Mouse (Mus musculus) cortical plate, adult 2 months (tissue): ENCODE measurements around the gene Il2rb. TPM values are rescaled to one million over a fixed set of nuclear protein-coding genes. Genes with fewer than 3 reads are reported as not detected.

Source experiments
- H3K27ac ChIP-seq: fragments of 200-500 bp; 2 replicates; pipeline ENCODE4 v1.5.1; 2012; ENCODE audit warnings: low read length, control low read depth, inconsistent platforms; ENCODE audit not compliant: insufficient read depth
- H3K4me1 ChIP-seq: fragments of 200-500 bp; 2 replicates; pipeline ENCODE4 v1.6.1; 2011; ENCODE audit warnings: low read length; ENCODE audit not compliant: control insufficient read depth, insufficient read depth
- H3K4me3 ChIP-seq: fragments of 200-500 bp; 2 replicates; pipeline ENCODE4 v1.5.1; 2011; ENCODE audit warnings: mild to moderate bottlenecking, low read length, control low read depth; ENCODE audit not compliant: insufficient read depth
- CTCF ChIP-seq: fragments of 200-500 bp; IDR thresholded peaks from 2 replicates; pipeline ENCODE4 v1.5.1; 2011; ENCODE audit warnings: mild to moderate bottlenecking, control low read depth, low read length; ENCODE audit not compliant: insufficient read depth; ENCODE audit errors: extremely low read depth
- POLR2A ChIP-seq: fragments of 200-500 bp; IDR thresholded peaks from 2 replicates; pipeline ENCODE4 v1.6.1; 2011; ENCODE audit warnings: mild to moderate bottlenecking, low read length, control low read depth; ENCODE audit not compliant: insufficient read depth; ENCODE audit errors: extremely low read depth
- polyA plus RNA-seq: library from polyadenylated mRNA; depleted of rRNA; stranded (reverse); fragments of >200 nt; gene quantifications from 2 replicates; pipeline ENCODE4 v1.2.3, GENCODE M21; 2012; rRNA removed

Gene Il2rb
- polyA plus RNA-seq, 1 experiment, result 0.29 TPM

DNA sequence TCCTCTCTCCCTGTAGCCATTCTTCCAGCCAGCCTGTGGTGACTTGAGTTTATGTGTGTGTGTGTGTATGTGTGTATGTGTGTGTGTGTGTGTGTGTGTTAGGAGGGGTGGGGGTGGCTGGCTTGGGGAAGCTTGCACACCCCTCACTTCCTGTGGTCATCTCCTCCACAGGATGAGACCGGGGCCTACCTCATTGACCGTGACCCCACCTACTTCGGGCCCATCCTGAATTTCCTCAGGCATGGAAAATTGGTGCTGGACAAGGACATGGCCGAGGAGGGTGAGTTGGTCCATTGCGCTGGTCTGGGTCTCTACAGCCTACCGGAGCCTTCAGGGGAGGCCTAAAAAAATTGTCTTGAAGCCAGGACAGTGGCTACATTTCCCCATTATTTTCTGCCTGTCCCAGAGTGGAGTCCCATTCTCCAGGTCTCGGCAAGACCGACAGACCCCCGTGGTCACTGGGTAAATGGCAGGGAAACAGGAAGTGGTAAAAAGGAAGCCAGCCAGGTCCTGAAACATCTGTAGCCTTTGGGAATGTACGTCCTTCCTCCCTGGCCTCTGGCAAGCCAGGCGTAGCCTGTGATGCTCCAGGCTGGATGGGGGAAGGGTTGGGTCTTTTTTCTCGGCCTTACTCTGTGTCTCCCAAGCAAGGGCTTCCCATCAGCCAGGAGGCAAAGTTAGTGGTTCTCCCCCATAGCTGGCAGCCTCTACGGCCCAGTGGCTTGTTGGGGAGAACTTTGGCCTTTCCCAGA lies 65.0 kb downstream of the Il2rb start:
- Histone ChIP-seq H3K4me1 (peaks cover 2% of the 10 kb centered on the region; the same call in 1 of the 2 replicates), H3K27ac (no peak overlapping the region), H3K4me3 (peak overlapping the region; percentile 74)
- TF ChIP-seq POLR2A (no peak), CTCF (no peak)

Other genes starting within 250 kb of the Il2rb start
- gene Csf2rb2, start 189.6 kb downstream of the Il2rb start, polyA plus RNA-seq, result 0.50 and 0.72 TPM in 2 replicates
- 1.2 and 1.8 TPM in 2 replicates for gene Csf2rb, start 169.5 kb downstream of the Il2rb start, polyA plus RNA-seq
- gene Tex33, start 99.4 kb downstream of the Il2rb start, polyA plus RNA-seq, result not detected in 2 replicates
- gene Tst, start 89.4 kb downstream of the Il2rb start, polyA plus RNA-seq, result 65.7 and 67.6 TPM in 2 replicates
- 66.7 and 72.9 TPM in 2 replicates for gene Mpst, start 88.9 kb downstream of the Il2rb start, polyA plus RNA-seq
- 489 and 526 TPM in 2 replicates for gene Kctd17, start 66.7 kb downstream of the Il2rb start, polyA plus RNA-seq
- gene Tmprss6, start 26.6 kb downstream of the Il2rb start, polyA plus RNA-seq, result 0.04 and 0.11 TPM in 2 replicates
- 3.6 and 3.9 TPM in 2 replicates for gene C1qtnf6, start 36.1 kb upstream of the Il2rb start, polyA plus RNA-seq
- gene Sstr3, start 49.4 kb upstream of the Il2rb start, polyA plus RNA-seq, result 13.8 and 20.9 TPM in 2 replicates
- 6.0 and 7.2 TPM in 2 replicates for gene Rac2, start 77.5 kb upstream of the Il2rb start, polyA plus RNA-seq
- gene Cyth4, start 101.8 kb upstream of the Il2rb start, polyA plus RNA-seq, result 14.0 and 15.7 TPM in 2 replicates
- gene Elfn2, start 223.5 kb upstream of the Il2rb start, polyA plus RNA-seq, result 59.2 and 65.2 TPM in 2 replicates